Mouse (Mus musculus): ENCODE measurements around the gene Csnk2b.

Csnk2b gene

GRCm38 (mm10) chr17:35120745-35121142 lies 1.1 kb downstream of the Csnk2b start:
- no peak for DNase-seq (ENCODE audit: low spot score)

- DNase-seq (ENCODE audit: low spot score) = no peak
These were observed 6.5 kb downstream of the Csnk2b start, which contains the start of gene Ly6g5b for GRCm38 (mm10) chr17:35115046-35116019. Gene Ly6g5b (minus strand): TSS chr17:35115428.

DNA sequence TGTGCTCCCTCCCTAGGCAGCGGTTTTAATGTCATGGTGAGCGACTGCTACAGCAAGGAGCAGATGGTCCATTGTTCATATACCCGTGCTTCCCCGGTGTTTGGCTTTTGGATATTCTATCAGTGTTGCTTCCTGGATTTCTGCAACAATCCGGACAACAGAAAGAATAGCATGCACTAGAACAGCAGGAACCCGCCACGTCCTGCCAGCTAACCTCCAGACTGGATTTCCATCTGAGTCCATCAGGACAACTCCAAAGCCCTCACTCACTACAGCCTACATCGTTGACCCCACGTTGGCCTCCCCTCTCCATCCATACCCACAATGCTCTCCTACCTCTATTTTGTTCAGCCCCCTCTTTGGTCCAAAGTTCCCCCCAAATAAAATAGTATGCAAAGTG lies 10.1 kb downstream of the Csnk2b start:
- no peak for DNase-seq (ENCODE audit: low spot score)

DNA sequence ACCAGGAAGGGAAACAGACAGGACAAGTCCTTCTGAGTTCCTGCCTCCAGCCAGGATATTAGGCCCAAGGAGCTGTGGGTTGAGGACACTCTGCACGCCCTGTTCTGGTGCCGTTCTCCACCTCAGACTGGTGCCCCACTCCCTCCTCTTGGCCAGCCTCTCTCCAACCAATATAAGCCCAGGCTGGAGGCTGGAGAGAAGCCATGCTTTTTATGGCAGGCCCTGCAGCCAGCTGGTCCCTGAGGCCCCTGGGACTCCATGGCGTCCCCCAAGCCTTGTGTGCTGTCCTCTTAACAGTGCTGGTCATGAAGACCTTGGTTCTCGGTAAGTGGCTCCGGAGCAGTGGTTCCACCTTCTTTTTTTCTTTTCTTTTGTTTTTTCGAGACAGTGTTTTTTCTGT lies 13.8 kb downstream of the Csnk2b start, which contains the start of gene Ly6g5c:
Ly6g5c (plus strand) TSS at position 183 of the 400 bp plus-strand sequence.
- no peak for DNase-seq (ENCODE audit: low spot score)

- DNase-seq (ENCODE audit: low spot score) = no peak
These were observed 15.3 kb downstream of the Csnk2b start for GRCm38 (mm10) chr17:35106522-35106921.

- no peak for DNase-seq (ENCODE audit: low spot score)
These were observed 16.0 kb downstream of the Csnk2b start for GRCm38 (mm10) chr17:35105740-35106389.

GRCm38 (mm10) chr17:35104754-35105153 lies 17.1 kb downstream of the Csnk2b start:
- no peak for DNase-seq (ENCODE audit: low spot score)

- DNase-seq (ENCODE audit: low spot score) = no peak
These were observed 17.8 kb downstream of the Csnk2b start for GRCm38 (mm10) chr17:35104079-35104478.

DNA sequence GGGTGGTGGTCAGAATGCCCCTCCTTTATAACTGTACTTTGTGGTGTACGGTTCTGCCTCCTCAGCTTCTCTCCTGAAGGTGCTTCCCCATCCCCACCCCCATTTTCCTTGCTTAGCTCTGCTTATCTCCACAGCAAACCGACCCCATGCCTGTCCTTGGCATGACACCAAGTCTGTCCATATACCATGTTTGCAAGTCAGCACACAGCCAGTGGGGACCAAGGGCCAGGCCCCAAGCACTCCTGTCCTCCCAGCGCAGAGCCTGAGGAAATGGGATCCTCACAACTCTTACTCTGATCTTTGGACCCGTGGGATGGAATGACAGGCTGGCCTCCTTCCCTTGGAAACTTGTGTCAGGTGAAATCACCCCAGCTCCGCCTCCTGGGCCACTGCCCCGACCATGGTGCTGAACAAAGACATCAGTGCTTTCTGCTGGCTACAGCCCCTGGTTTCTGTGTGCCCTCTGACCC lies 18.6 kb downstream of the Csnk2b start:
- no peak for DNase-seq (ENCODE audit: low spot score)

- no peak for DNase-seq (ENCODE audit: low spot score)
These were observed 19.6 kb downstream of the Csnk2b start for GRCm38 (mm10) chr17:35102299-35102698.

GRCm38 (mm10) chr17:35101161-35101560 lies 20.7 kb downstream of the Csnk2b start:
- no peak for DNase-seq (ENCODE audit: low spot score)

GRCm38 (mm10) chr17:35100196-35100765 lies 21.6 kb downstream of the Csnk2b start:
- DNase-seq (ENCODE audit: low spot score) = no peak

DNA sequence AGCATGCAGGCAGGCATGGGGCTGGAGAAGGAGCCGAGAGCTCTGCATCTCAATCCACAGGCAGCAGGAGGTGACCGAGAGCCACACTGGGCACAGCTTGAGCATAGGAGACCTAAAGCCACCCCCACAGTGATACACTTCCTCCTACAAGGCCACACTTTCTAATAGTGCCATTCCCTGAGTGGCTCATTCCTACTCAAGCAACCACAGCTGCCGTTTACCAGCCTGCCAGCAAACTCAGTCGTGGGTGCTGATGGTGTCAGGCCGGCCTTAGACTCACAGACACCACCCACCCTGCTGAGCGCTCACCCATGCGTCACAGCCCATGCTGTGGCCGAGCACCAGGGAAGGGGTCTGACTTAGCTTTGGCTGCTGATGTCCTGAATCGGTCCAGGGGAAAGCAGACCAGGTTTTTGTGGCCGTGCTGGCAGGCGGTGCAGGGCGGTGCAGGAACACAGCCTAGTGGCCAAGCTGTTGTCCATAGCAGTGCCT lies 24.6 kb downstream of the Csnk2b start:
- DNase-seq (ENCODE audit: low spot score) = no peak

DNA sequence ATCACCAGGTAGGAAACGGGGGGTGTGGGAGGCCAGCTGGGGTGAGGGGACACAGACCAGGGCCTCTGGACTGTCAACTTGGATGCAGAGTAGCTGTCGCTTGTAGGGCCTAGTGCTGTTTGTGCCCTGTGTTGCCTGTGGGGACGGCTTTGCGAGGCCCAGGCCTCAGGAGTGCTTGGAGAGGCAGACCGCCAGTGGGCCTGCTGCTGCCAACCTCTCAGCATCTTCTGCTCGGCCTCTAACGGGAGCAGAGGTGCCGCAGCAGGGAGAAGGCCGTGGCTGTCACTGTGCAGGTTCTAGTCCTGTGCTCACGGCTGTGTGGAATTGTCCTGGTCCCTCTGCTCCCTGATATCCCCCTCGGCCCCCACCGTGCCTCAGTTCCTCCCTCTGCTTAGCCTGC lies 25.3 kb downstream of the Csnk2b start:
- DNase-seq (ENCODE audit: low spot score) = no peak

DNA sequence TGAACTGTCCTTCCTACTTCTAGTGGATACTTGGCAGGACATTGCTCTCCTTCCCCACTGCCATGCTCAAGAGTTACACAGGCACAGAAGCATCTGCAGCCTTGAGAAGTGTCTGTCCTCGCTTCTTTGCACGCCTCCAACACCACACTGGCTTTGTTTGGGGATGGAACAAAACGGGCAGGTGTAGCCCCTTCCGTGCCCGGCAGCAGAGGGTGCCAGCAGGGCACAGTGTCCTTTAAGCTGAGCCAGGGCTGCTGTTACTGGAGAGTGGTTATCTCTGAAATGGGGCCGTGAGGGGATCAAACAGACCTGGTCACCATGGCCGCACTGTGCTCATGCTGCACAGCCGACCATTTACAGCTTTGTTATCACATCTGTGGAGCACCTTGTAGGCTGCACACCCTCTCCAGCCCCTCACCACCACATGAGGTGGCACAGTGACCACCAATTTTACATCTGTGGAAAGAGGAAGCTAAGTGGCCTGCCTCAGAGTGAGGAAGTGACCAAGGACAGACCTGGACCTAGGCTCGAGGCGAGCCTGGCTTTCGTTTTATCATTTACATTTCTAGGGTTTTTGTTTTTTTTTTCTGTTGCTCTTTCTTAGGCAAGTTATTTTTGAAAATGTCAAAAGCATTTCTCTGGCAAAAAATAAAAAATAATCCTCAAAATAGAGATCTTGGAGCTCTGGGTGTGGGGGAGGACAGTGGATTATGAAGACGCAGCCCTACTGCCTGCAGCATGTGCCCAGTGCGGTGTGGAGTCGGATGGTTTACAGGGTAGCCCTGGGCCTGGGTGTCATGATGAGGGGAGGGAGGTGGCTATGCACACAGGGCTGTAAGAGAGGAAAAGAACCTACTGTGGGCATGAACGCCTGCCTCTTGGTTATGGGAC lies 27.1 kb downstream of the Csnk2b start:
- no peak for DNase-seq (ENCODE audit: low spot score)

DNA sequence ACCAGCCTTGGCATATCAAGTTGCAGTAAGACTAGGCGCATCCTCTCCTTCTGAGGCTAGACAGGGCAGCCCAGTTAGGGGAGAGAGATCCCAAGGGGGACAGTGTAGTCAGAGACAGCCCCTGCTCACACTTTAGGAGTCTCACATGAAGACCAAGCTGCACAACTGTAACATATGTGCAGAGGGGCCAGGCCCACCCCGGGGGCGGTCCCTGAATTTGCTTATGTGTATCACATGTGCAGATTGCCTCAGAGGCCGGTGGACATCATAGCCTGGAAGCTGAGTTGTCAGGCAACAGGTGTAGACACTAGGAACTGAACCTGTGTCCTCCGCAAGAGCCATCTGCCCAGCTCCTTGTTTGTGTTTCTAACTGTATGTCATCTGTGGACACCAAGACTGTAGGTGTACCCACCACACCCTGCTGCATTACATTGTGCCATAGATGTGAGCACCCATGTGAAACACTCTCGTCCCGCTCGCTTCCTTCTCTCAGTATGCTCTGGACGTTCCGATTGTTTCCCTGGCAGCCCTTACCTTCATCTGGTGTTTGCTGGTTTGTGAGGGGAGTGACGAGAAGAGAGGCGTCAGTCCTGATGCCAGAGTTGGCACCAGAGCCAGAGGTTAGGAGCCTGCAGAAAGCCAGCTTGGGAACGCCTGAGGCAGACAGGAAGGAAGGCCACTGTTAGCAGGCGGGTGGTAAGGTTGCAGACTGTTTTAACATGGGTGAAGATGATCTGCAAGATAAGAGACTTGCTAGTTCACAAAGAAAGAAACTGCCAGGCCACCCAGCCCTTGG lies 29.3 kb downstream of the Csnk2b start:
- DNase-seq (ENCODE audit: low spot score) = no peak

- DNase-seq (ENCODE audit: low spot score) = no peak
These were observed 31.5 kb downstream of the Csnk2b start for GRCm38 (mm10) chr17:35090166-35090932.

DNA sequence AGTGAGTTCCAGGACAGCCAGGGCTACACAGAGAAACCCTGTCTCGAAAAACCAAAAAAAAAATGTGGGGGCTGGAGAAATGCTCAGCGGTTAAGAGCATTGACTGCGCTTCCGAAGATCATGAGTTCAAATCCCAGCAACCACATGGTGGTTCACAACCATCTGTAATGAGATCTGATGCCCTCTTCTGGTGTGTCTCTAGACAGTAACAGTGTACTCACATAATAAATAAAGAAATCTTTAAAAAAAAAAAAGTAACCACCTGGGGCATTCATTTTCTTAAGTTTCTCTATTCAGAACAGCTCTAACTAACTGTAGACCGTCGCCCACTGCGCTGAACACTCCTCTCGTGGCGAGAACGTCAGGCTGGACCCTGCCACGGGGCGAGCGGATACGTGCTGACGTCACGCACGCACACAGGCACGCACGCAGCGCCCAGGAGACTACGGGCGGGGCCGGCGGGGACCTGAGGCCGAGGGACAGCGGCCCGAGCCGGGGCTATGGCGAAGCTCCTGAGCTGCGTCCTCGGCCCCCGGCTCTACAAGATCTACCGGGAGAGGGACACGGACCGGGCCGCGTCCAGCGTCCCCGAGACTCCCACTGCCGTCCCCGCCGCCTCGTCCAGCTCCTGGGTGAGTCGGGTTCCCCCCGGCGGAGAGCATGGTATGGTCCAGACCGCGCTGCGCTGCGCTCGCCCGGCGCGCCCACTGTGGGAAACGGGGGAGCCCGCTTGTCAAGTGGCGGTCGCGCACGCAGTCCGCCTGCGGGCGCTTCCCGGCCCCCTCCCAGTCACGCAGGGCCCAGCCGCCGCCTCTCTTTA lies 32.8 kb downstream of the Csnk2b start, which contains the start of gene Abhd16a:
Abhd16a (plus strand) TSS at position 439 of the 820 bp plus-strand sequence.
- peak; percentile 93 for DNase-seq (ENCODE audit: low spot score)

DNA sequence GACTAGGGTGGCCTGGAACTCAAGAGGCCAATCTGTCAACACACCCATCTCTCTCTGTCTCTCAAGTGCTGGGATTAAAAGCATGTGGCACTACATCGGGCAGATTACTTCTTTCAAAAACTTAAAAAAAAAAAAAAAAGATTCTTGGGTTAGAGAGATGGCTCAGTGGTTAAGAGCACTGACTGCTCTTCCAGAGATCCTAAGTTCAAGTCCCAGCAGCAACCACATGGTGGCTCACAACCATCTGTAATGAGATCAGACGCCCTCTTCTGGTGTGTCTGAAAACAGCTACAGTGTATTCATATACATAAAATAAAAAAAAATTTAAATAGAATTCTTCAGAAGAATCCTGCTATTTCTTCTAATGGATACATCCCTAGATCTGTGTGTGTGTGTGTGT lies 33.7 kb downstream of the Csnk2b start:
- DNase-seq (ENCODE audit: low spot score) = no peak
